Mouse (Mus musculus) lung, adult 2 months (tissue): ENCODE results near the gene Fer1l5. TPM values are rescaled to one million over a fixed set of nuclear protein-coding genes. Genes with fewer than 3 reads are reported as not detected.

Source experiments
- DNase-seq: peaks from one replicate; pipeline ENCODE4 v3.0.0; 2022
- H3K4me1 ChIP-seq: fragments of 200-500 bp; 2 replicates; pipeline ENCODE4 v1.6.1; 2011; ENCODE audit warnings: low read length; ENCODE audit not compliant: control insufficient read depth, insufficient read depth
- H3K4me3 ChIP-seq: fragments of 200-500 bp; replicated peaks from 2 replicates; pipeline ENCODE3; 2011; ENCODE audit warnings: low read depth, mild to moderate bottlenecking, control low read depth, low read length; ENCODE audit errors: extremely low read depth
- CTCF ChIP-seq: fragments of 200-500 bp; IDR thresholded peaks from 2 replicates; pipeline ENCODE4 v1.5.1; 2011; ENCODE audit warnings: mild to moderate bottlenecking, low read length, control low read depth; ENCODE audit not compliant: insufficient read depth
- POLR2A ChIP-seq: fragments of 200-500 bp; IDR thresholded peaks from 2 replicates; pipeline ENCODE4 v1.6.1; 2011; ENCODE audit warnings: low read depth, mild to moderate bottlenecking, control low read depth, low read length, borderline replicate concordance; ENCODE audit errors: extremely low read depth
- WGBS: fragments of 180-500 bp; shearing (Covaris S2); methylation state at CpG from one replicate; pipeline ENCODE4 v1.1.7; 2018; 5-methylcytosine and 5-hydroxymethylcytosine counted together
- polyA plus RNA-seq: library from polyadenylated mRNA; depleted of rRNA; stranded (reverse); fragments of >200 nt; gene quantifications from 2 replicates; pipeline ENCODE4 v1.2.3, GENCODE M21; 2012

Gene Fer1l5
- polyA plus RNA-seq, 1 experiment: 0.05 TPM

GRCm38 (mm10) chr1:36432999-36433398 lies 60.9 kb downstream of the Fer1l5 start:
- Histone ChIP-seq H3K4me3 (no peak overlapping the region), H3K4me1 (no peaks in the 10 kb centered on the region)
- no peak for DNase-seq
- no peak for TF ChIP-seq CTCF
- TF ChIP-seq POLR2A: no peak
- 64% methylated on average over 4 of the region's 4 CpGs for WGBS

- H3K4me1 ChIP-seq: no peaks in the 10 kb centered on the region
- H3K4me3 ChIP-seq: no peak overlapping the region
- DNase-seq: no peak
- 93% methylated on average over 3 of the region's 3 CpGs for WGBS
- no peak for TF ChIP-seq POLR2A
- no peak for TF ChIP-seq CTCF
Observed at GRCm38 (mm10) chr1:36433616-36434015, 61.5 kb downstream of the Fer1l5 start.

- Histone ChIP-seq H3K4me1 (no peaks in the 10 kb centered on the region), H3K4me3 (no peak overlapping the region)
- DNase-seq: no peak
- 61% methylated on average over 4 of the region's 4 CpGs for WGBS
- no peak for TF ChIP-seq POLR2A
- no peak for TF ChIP-seq CTCF
Observed at GRCm38 (mm10) chr1:36435071-36435470, 63.0 kb downstream of the Fer1l5 start.

- no peak overlapping the region for H3K4me3 ChIP-seq
- no peak for DNase-seq
- TF ChIP-seq CTCF (no peak), POLR2A (no peak)
- WGBS: 94% methylated on average over 6 of the region's 6 CpGs
- no peaks in the 10 kb centered on the region for H3K4me1 ChIP-seq
Observed at GRCm38 (mm10) chr1:36436515-36436914, 64.4 kb downstream of the Fer1l5 start.

- no peak for DNase-seq
- H3K4me3 ChIP-seq: no peak overlapping the region
- H3K4me1 ChIP-seq: no peaks in the 10 kb centered on the region
- WGBS: 86% methylated on average over 3 of the region's 3 CpGs
- TF ChIP-seq POLR2A: no peak
- no peak for TF ChIP-seq CTCF
Observed at GRCm38 (mm10) chr1:36437223-36437622, 65.1 kb downstream of the Fer1l5 start.

- H3K4me3 ChIP-seq: no peak overlapping the region
- no peak for TF ChIP-seq CTCF
- 73% methylated on average over 4 of the region's 4 CpGs for WGBS
- no peak for DNase-seq
- H3K4me1 ChIP-seq: peaks cover 4% of the 10 kb centered on the region; the same call in 1 of the 2 replicates
Observed at GRCm38 (mm10) chr1:36441101-36441500, 69.0 kb downstream of the Fer1l5 start.

- Histone ChIP-seq H3K4me3 (peak within 1 kb of the TSS; percentile 94), H3K4me1 (peaks cover 4% of the 10 kb centered on the region; the same call in 1 of the 2 replicates)
- peak; percentile 91 for DNase-seq
- no peak for TF ChIP-seq CTCF
- TF ChIP-seq POLR2A: peak; percentile 35; the same call in 1 of the 2 replicates
- under 1% methylated on average over 57 of the region's 57 CpGs for WGBS
Observed at GRCm38 (mm10) chr1:36444471-36445464, 72.7 kb downstream of the Fer1l5 start, which contains the start of gene Lman2l. Gene Lman2l (minus strand): TSS chr1:36445271.

- Histone ChIP-seq H3K4me3 (no peak overlapping the region), H3K4me1 (peaks cover 4% of the 10 kb centered on the region; the same call in 1 of the 2 replicates)
- WGBS: 33% methylated on average over 8 of the region's 8 CpGs
- TF ChIP-seq CTCF (no peak), POLR2A (no peak)
- no peak for DNase-seq
Observed at GRCm38 (mm10) chr1:36445508-36445907, 73.4 kb downstream of the Fer1l5 start.

GRCm38 (mm10) chr1:36446106-36446824 lies 74.2 kb downstream of the Fer1l5 start:
- Histone ChIP-seq H3K4me3 (no peak overlapping the region), H3K4me1 (peaks cover 4% of the 10 kb centered on the region; the same call in 1 of the 2 replicates)
- 69% methylated on average over 5 of the region's 5 CpGs for WGBS
- TF ChIP-seq POLR2A (no peak), CTCF (no peak)
- no peak for DNase-seq
